Mouse (Mus musculus) embryonic facial prominence, embryonic 13.5 days (tissue): ENCODE measurements at regions not wholly inside any gene's neighbourhood (a gene's known extent, or its start where the extent isn't known, plus 50 kb on each side); places are given as distances from the start of the nearest gene placed in this dataset.
A peak's percentile ranks its signal among the peaks of the same experiment; 100 is the strongest.

Experiments
- ATAC-seq: fragments of 200-750 bp; cut with Nextera tagmentation; 2 replicates; pipeline ENCODE4 v1.8.0; 2017; ENCODE audit warnings: low read depth; ENCODE audit not compliant: insufficient number of reproducible peaks, insufficient read depth, low FRiP score, low TSS enrichment
- H3K27ac ChIP-seq: fragments of 300-500 bp; sonication (generic); 2 replicates; pipeline ENCODE4 v1.5.1; 2015; ENCODE audit warnings: moderate library complexity, mild to moderate bottlenecking, inconsistent platforms
- H3K27me3 ChIP-seq: fragments of 300-500 bp; sonication (generic); 2 replicates; pipeline ENCODE4 v1.6.1; 2015; ENCODE audit warnings: mild to moderate bottlenecking, inconsistent platforms
- H3K36me3 ChIP-seq: fragments of 300-500 bp; sonication (generic); 2 replicates; pipeline ENCODE4 v1.6.1; 2015; ENCODE audit warnings: mild to moderate bottlenecking, inconsistent platforms
- H3K4me1 ChIP-seq: fragments of 300-500 bp; sonication (generic); 2 replicates; pipeline ENCODE4 v1.6.1; 2015; ENCODE audit warnings: inconsistent platforms
- H3K4me2 ChIP-seq: fragments of 300-500 bp; sonication (generic); 2 replicates; pipeline ENCODE4 v1.6.1; 2015; ENCODE audit warnings: moderate library complexity, mild to moderate bottlenecking, inconsistent platforms
- H3K4me3 ChIP-seq: fragments of 300-500 bp; sonication (generic); 2 replicates; pipeline ENCODE4 v1.5.1; 2015; ENCODE audit warnings: mild to moderate bottlenecking, inconsistent platforms
- H3K9ac ChIP-seq: fragments of 300-500 bp; sonication (generic); 2 replicates; pipeline ENCODE4 v1.6.1; 2015; ENCODE audit warnings: mild to moderate bottlenecking, inconsistent platforms
- H3K9me3 ChIP-seq: fragments of 300-500 bp; sonication (generic); 2 replicates; pipeline ENCODE4 v1.6.1; 2016; ENCODE audit warnings: inconsistent platforms
- WGBS: fragments of 180-500 bp; shearing (Covaris S2); methylation state at CpG from one replicate; pipeline ENCODE4 v1.1.7; 2015; ENCODE audit warnings: mixed read lengths; 5-methylcytosine and 5-hydroxymethylcytosine counted together

- Histone ChIP-seq H3K4me2 (no peak overlapping the region), H3K4me3 (no peak overlapping the region), H3K9me3 (no peaks in the 10 kb centered on the region), H3K9ac (no peak overlapping the region), H3K36me3 (no peaks in the 10 kb centered on the region), H3K27me3 (no peaks in the 10 kb centered on the region), H3K27ac (no peak overlapping the region), H3K4me1 (no peaks in the 10 kb centered on the region; the same call in 1 of the 2 replicates)
- ATAC-seq: no peak
- 66% methylated on average over 9 of the region's 9 CpGs for WGBS
Measured at GRCm38 (mm10) chr2:75563253-75563913, 95.7 kb upstream of the Hnrnpa3 start.

- Histone ChIP-seq H3K4me2 (no peak overlapping the region), H3K9ac (no peak overlapping the region), H3K27me3 (no peaks in the 10 kb centered on the region), H3K9me3 (no peaks in the 10 kb centered on the region), H3K36me3 (no peaks in the 10 kb centered on the region), H3K4me1 (no peaks in the 10 kb centered on the region; the same call in 1 of the 2 replicates), H3K4me3 (no peak overlapping the region), H3K27ac (no peak overlapping the region)
- no peak for ATAC-seq
- WGBS: 48% methylated on average over 5 of the region's 5 CpGs
Measured at GRCm38 (mm10) chr2:75564809-75565208, 94.3 kb upstream of the Hnrnpa3 start.

GRCm38 (mm10) chr2:75567131-75567530 lies 91.9 kb upstream of the Hnrnpa3 start:
- 88% methylated on average over 4 of the region's 4 CpGs for whole genome bisulfite sequencing

GRCm38 (mm10) chr2:75569756-75570155 lies 89.3 kb upstream of the Hnrnpa3 start:
- Histone ChIP-seq H3K9ac (no peak overlapping the region), H3K4me1 (no peaks in the 10 kb centered on the region), H3K9me3 (no peaks in the 10 kb centered on the region), H3K36me3 (no peaks in the 10 kb centered on the region), H3K4me2 (no peak overlapping the region), H3K4me3 (no peak overlapping the region), H3K27me3 (no peaks in the 10 kb centered on the region), H3K27ac (no peak overlapping the region)
- 84% methylated on average over 6 of the region's 6 CpGs for WGBS
- no peak for ATAC-seq

More at GRCm38 (mm10) chr2:75567131-75567530, 91.9 kb upstream of the Hnrnpa3 start:
- no peak for ATAC-seq
- Histone ChIP-seq H3K36me3 (no peaks in the 10 kb centered on the region), H3K27me3 (no peaks in the 10 kb centered on the region), H3K4me3 (no peak overlapping the region), H3K4me2 (no peak overlapping the region), H3K4me1 (no peaks in the 10 kb centered on the region), H3K9ac (no peak overlapping the region), H3K9me3 (no peaks in the 10 kb centered on the region), H3K27ac (no peak overlapping the region)

GRCm38 (mm10) chr2:75570246-75570645 lies 88.8 kb upstream of the Hnrnpa3 start:
- Histone ChIP-seq H3K36me3 (no peaks in the 10 kb centered on the region), H3K4me1 (no peaks in the 10 kb centered on the region), H3K27me3 (no peaks in the 10 kb centered on the region), H3K27ac (no peak overlapping the region), H3K9me3 (no peaks in the 10 kb centered on the region), H3K4me2 (no peak overlapping the region), H3K4me3 (no peak overlapping the region), H3K9ac (no peak overlapping the region)
- 71% methylated on average over 2 of the region's 2 CpGs for WGBS
- ATAC-seq: no peak

GRCm38 (mm10) chr2:75584975-75585374 lies 74.1 kb upstream of the Hnrnpa3 start:
- H3K27me3 ChIP-seq: peaks cover 12% of the 10 kb centered on the region
- under 1% methylated on average over 16 of the region's 16 CpGs for whole genome bisulfite sequencing
- no peaks in the 10 kb centered on the region for H3K9me3 ChIP-seq
- ATAC-seq: 0 out of 2 replicates have a peak, but pooled peaks have one; percentile 72
- H3K4me1 ChIP-seq: peaks cover 15% of the 10 kb centered on the region
- no peak overlapping the region for H3K27ac ChIP-seq
- no peaks in the 10 kb centered on the region for H3K36me3 ChIP-seq
- H3K4me3 ChIP-seq: peak overlapping the region; percentile 36
- peak overlapping the region; percentile 66 for H3K4me2 ChIP-seq
- peak overlapping the region; percentile 64 for H3K9ac ChIP-seq

- peaks cover 16% of the 10 kb centered on the region for H3K4me1 ChIP-seq
- H3K9ac ChIP-seq: no peak overlapping the region
- peaks cover 41% of the 10 kb centered on the region for H3K27me3 ChIP-seq
- H3K9me3 ChIP-seq: no peaks in the 10 kb centered on the region
- no peak for ATAC-seq
- under 1% methylated on average over 6 of the region's 6 CpGs for WGBS
- no peak overlapping the region for H3K27ac ChIP-seq
- H3K4me2 ChIP-seq: no peak overlapping the region
- H3K36me3 ChIP-seq: no peaks in the 10 kb centered on the region
- H3K4me3 ChIP-seq: no peak overlapping the region
Measured at GRCm38 (mm10) chr2:75588572-75588971, 70.5 kb upstream of the Hnrnpa3 start.

GRCm38 (mm10) chr2:75589452-75589851 lies 69.6 kb upstream of the Hnrnpa3 start:
- peak overlapping the region; percentile 20 for H3K4me3 ChIP-seq
- H3K4me1 ChIP-seq: peaks cover 16% of the 10 kb centered on the region
- no peak overlapping the region for H3K27ac ChIP-seq
- H3K9me3 ChIP-seq: no peaks in the 10 kb centered on the region
- no peaks in the 10 kb centered on the region for H3K36me3 ChIP-seq
- peak overlapping the region; percentile 53 for H3K4me2 ChIP-seq
- ATAC-seq: no peak
- peaks cover 46% of the 10 kb centered on the region for H3K27me3 ChIP-seq
- H3K9ac ChIP-seq: 0 out of 2 replicates have a peak overlapping the region, but pooled peaks have one; percentile 36
- WGBS: 5% methylated on average over 19 of the region's 19 CpGs

- H3K36me3 ChIP-seq: no peaks in the 10 kb centered on the region
- no peak overlapping the region for H3K9ac ChIP-seq
- peaks cover 46% of the 10 kb centered on the region for H3K27me3 ChIP-seq
- ATAC-seq: no peak
- 5% methylated on average over 10 of the region's 10 CpGs for WGBS
- no peak overlapping the region for H3K27ac ChIP-seq
- H3K4me2 ChIP-seq: peak overlapping the region; percentile 53; the same call in 1 of the 2 replicates
- no peak overlapping the region; the same call in 1 of the 2 replicates for H3K4me3 ChIP-seq
- peaks cover 11% of the 10 kb centered on the region for H3K4me1 ChIP-seq
- H3K9me3 ChIP-seq: no peaks in the 10 kb centered on the region
Measured at GRCm38 (mm10) chr2:75590175-75590574, 68.9 kb upstream of the Hnrnpa3 start.

- ATAC-seq: no peak
Measured at GRCm38 (mm10) chr2:75600511-75600910, 58.5 kb upstream of the Hnrnpa3 start.

GRCm38 (mm10) chr2:75603175-75603871 lies 55.7 kb upstream of the Hnrnpa3 start:
- Histone ChIP-seq H3K9ac (peak overlapping the region; percentile 64), H3K36me3 (no peaks in the 10 kb centered on the region), H3K4me1 (peaks cover 5% of the 10 kb centered on the region), H3K4me3 (peak overlapping the region; percentile 47), H3K4me2 (peak overlapping the region; percentile 70), H3K27ac (no peak overlapping the region), H3K27me3 (peaks cover under 1% of the 10 kb centered on the region; the same call in 1 of the 2 replicates), H3K9me3 (no peaks in the 10 kb centered on the region)
- ATAC-seq: no peak
- WGBS: 14% methylated on average over 26 of the region's 26 CpGs

More at GRCm38 (mm10) chr2:75600511-75600910, 58.5 kb upstream of the Hnrnpa3 start:
- H3K9ac ChIP-seq: no peak overlapping the region
- no peaks in the 10 kb centered on the region for H3K9me3 ChIP-seq
- no peak overlapping the region for H3K27ac ChIP-seq
- WGBS: 81% methylated on average over 5 of the region's 5 CpGs
- H3K27me3 ChIP-seq: no peaks in the 10 kb centered on the region
- no peaks in the 10 kb centered on the region for H3K36me3 ChIP-seq
- peaks cover 4% of the 10 kb centered on the region; the same call in 1 of the 2 replicates for H3K4me1 ChIP-seq
- H3K4me2 ChIP-seq: no peak overlapping the region
- no peak overlapping the region for H3K4me3 ChIP-seq

- 2% methylated on average over 7 of the region's 7 CpGs for WGBS
- no peak for ATAC-seq
Measured at GRCm38 (mm10) chr2:75605634-75606033, 53.4 kb upstream of the Hnrnpa3 start.

More at GRCm38 (mm10) chr2:75605634-75606033, 53.4 kb upstream of the Hnrnpa3 start:
- no peaks in the 10 kb centered on the region for H3K36me3 ChIP-seq
- no peak overlapping the region for H3K4me3 ChIP-seq
- peaks cover 14% of the 10 kb centered on the region for H3K27me3 ChIP-seq
- peak overlapping the region; percentile 33 for H3K4me2 ChIP-seq
- H3K4me1 ChIP-seq: peaks cover 23% of the 10 kb centered on the region
- H3K27ac ChIP-seq: no peak overlapping the region
- no peaks in the 10 kb centered on the region for H3K9me3 ChIP-seq
- H3K9ac ChIP-seq: no peak overlapping the region
